Mouse (Mus musculus) myocyte (in vitro differentiated cells): ENCODE data around the gene Dock4. TPM values are rescaled to one million over a fixed set of nuclear protein-coding genes. Genes with fewer than 3 reads are reported as not detected.

Experiments
- H3K27me3 ChIP-seq: one replicate; pipeline ENCODE4 v1.6.1; 2011; ENCODE audit not compliant: control insufficient read depth, insufficient read depth, insufficient read length
- H3K36me3 ChIP-seq: one replicate; pipeline ENCODE4 v1.6.1; 2011; ENCODE audit not compliant: control insufficient read depth, insufficient read depth
- H3K4me2 ChIP-seq: one replicate; pipeline ENCODE4 v1.6.1; 2011; ENCODE audit warnings: low read depth, control low read depth
- H3K4me3 ChIP-seq: one replicate; pipeline ENCODE4 v1.5.1; 2011; ENCODE audit warnings: mild to moderate bottlenecking, control low read depth, moderate library complexity
- H3K79me2 ChIP-seq: one replicate; pipeline ENCODE4 v1.6.1; 2011; ENCODE audit not compliant: control insufficient read depth, insufficient read depth
- H3ac ChIP-seq: one replicate; pipeline ENCODE4 v1.6.1; 2011; ENCODE audit not compliant: control insufficient read depth, insufficient read length
- CEBPB ChIP-seq: IDR thresholded peaks from 2 replicates; pipeline ENCODE4 v1.6.1; 2011; ENCODE audit warnings: mild to moderate bottlenecking, moderate library complexity; ENCODE audit not compliant: poor library complexity, insufficient read depth, severe bottlenecking
- E2F4 ChIP-seq: IDR thresholded peaks from one replicate; pipeline ENCODE4 v1.6.1; 2011; ENCODE audit warnings: mild to moderate bottlenecking, control low read depth, moderate library complexity; ENCODE audit not compliant: insufficient read depth
- MAX ChIP-seq: IDR thresholded peaks from one replicate; pipeline ENCODE4 v1.6.1; 2011; ENCODE audit warnings: low read depth, mild to moderate bottlenecking, control low read depth
- MYOD1 ChIP-seq, 3 experiments: IDR thresholded peaks; one replicate each; pipeline ENCODE4 v1.6.1; 2011; ENCODE audit warnings: control low read depth in 2 of 3, low read depth in 2 of 3, mild to moderate bottlenecking in 2 of 3, moderate library complexity in 1 of 3; ENCODE audit not compliant: insufficient read length in 2 of 3, control insufficient read depth in 1 of 3
- MYOG ChIP-seq, 3 experiments: IDR thresholded peaks; one replicate each; pipeline ENCODE4 v1.6.1; 2011; ENCODE audit warnings: control low read depth in 2 of 3, low read depth in 2 of 3, mild to moderate bottlenecking in 2 of 3; ENCODE audit not compliant: insufficient read length in 2 of 3, control insufficient read depth in 1 of 3, insufficient read depth in 1 of 3
- POLR2A ChIP-seq: IDR thresholded peaks from one replicate; pipeline ENCODE4 v1.6.1; 2011; ENCODE audit warnings: low read depth, mild to moderate bottlenecking, control low read depth, moderate library complexity; ENCODE audit not compliant: insufficient read length
- POLR2AphosphoS2 ChIP-seq: IDR thresholded peaks from one replicate; pipeline ENCODE4 v1.6.1; 2011; ENCODE audit warnings: low read depth, control low read depth; ENCODE audit not compliant: insufficient read length
- REST ChIP-seq: IDR thresholded peaks from one replicate; pipeline ENCODE4 v1.6.1; 2011; ENCODE audit warnings: mild to moderate bottlenecking, control low read depth, moderate library complexity; ENCODE audit not compliant: insufficient read depth, insufficient read length
- SRF ChIP-seq: IDR thresholded peaks from one replicate; pipeline ENCODE4 v1.6.1; 2011; ENCODE audit warnings: low read depth; ENCODE audit not compliant: control insufficient read depth, insufficient read length
- TCF12 ChIP-seq: IDR thresholded peaks from one replicate; pipeline ENCODE4 v1.6.1; 2011; ENCODE audit warnings: mild to moderate bottlenecking, control low read depth; ENCODE audit not compliant: poor library complexity, insufficient read depth, severe bottlenecking
- TCF3 ChIP-seq: IDR thresholded peaks from one replicate; pipeline ENCODE4 v1.6.1; 2011; ENCODE audit warnings: low read depth, control low read depth; ENCODE audit not compliant: insufficient read length
- USF1 ChIP-seq: IDR thresholded peaks from one replicate; pipeline ENCODE4 v1.6.1; 2011; ENCODE audit warnings: low read depth, mild to moderate bottlenecking, control low read depth, moderate library complexity
- polyA plus RNA-seq: library from polyadenylated mRNA; unstranded; fragments of >200 nt; fragmentation: generic; extraction: Trizol; gene quantifications from one replicate; pipeline ENCODE4 v1.2.1, GENCODE M21; 2012; ENCODE audit warnings: missing spikeins

Gene Dock4
- polyA plus RNA-seq, 1 experiment = 0.73 TPM

- Histone ChIP-seq H3K4me2 (no peak overlapping the region), H3K27me3 (no peaks in the 10 kb centered on the region), H3K4me3 (no peak overlapping the region), H3K36me3 (no peaks in the 10 kb centered on the region), H3K79me2 (no peaks in the 10 kb centered on the region), H3ac (no peak overlapping the region)
- TF ChIP-seq SRF (no peak), MYOG (IDR thresholded peaks at IDR 0.05; ENCODE audit: control insufficient read depth in 1 of 3, insufficient read depth in 1 of 3, insufficient read length in 2 of 3, low read depth in 2 of 3) (no peak), POLR2AphosphoS2 (no peak), MYOD1 (IDR thresholded peaks at IDR 0.05; ENCODE audit: control insufficient read depth in 1 of 3, insufficient read length in 2 of 3, low read depth in 2 of 3) (no peak), REST (no peak), USF1 (no peak), TCF3 (no peak), E2F4 (no peak), CEBPB (no peak), TCF12 (no peak), POLR2A (no peak), MAX (no peak)
Observed at GRCm38 (mm10) chr12:40746081-40746480, 300.3 kb downstream of the Dock4 start.

- no peaks in the 10 kb centered on the region for H3K79me2 ChIP-seq
- H3ac ChIP-seq = no peak overlapping the region
- H3K4me2 ChIP-seq = no peak overlapping the region
- TF ChIP-seq POLR2A (no peak), MYOD1 (IDR thresholded peaks at IDR 0.05; ENCODE audit: control insufficient read depth in 1 of 3, insufficient read length in 2 of 3, low read depth in 2 of 3) (no peak), E2F4 (no peak), TCF3 (no peak), TCF12 (no peak), CEBPB (no peak), MAX (no peak), SRF (no peak)
- H3K27me3 ChIP-seq = no peaks in the 10 kb centered on the region
- no peaks in the 10 kb centered on the region for H3K36me3 ChIP-seq
- H3K4me3 ChIP-seq = no peak overlapping the region
Observed at GRCm38 (mm10) chr12:40759281-40759680, 313.5 kb downstream of the Dock4 start.

GRCm38 (mm10) chr12:40767258-40767816, 321.6 kb downstream of the Dock4 start:
- Histone ChIP-seq H3K27me3 (no peaks in the 10 kb centered on the region), H3K4me3 (no peak overlapping the region), H3K4me2 (no peak overlapping the region), H3K79me2 (no peaks in the 10 kb centered on the region), H3K36me3 (no peaks in the 10 kb centered on the region), H3ac (no peak overlapping the region)
- TF ChIP-seq POLR2A (no peak), MYOD1 (IDR thresholded peaks at IDR 0.05; ENCODE audit: control insufficient read depth in 1 of 3, insufficient read length in 2 of 3, low read depth in 2 of 3) (no peak), USF1 (no peak), E2F4 (no peak), REST (no peak), MAX (no peak), CEBPB (no peak), SRF (no peak), MYOG (IDR thresholded peaks at IDR 0.05; ENCODE audit: control insufficient read depth in 1 of 3, insufficient read depth in 1 of 3, insufficient read length in 2 of 3, low read depth in 2 of 3) (no peak), TCF3 (no peak), TCF12 (no peak), POLR2AphosphoS2 (no peak)

DNA sequence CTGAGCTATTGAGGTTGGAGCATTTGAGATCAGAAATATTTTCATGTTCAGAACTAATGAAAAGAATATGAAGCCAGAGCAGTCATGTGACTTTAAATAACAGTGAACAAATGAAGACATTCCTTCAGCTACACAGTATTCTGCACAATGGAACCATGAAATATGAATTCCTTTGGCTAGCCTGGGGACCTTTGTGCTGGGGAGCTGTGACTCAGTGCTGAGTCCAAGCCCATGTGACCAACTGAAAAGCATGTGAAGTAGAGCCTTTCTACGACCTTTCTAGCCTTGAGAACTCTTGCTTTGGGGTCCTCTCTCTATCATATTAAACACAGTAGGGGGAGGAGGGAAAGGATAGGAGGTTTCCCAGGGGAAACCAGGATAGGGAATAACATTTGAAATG, 327.3 kb downstream of the Dock4 start:
- Histone ChIP-seq H3K36me3 (no peaks in the 10 kb centered on the region), H3K27me3 (no peaks in the 10 kb centered on the region), H3ac (no peak overlapping the region), H3K4me3 (no peak overlapping the region), H3K4me2 (no peak overlapping the region), H3K79me2 (no peaks in the 10 kb centered on the region)
- TF ChIP-seq REST = no peak
- no peak for TF ChIP-seq TCF12
- TF ChIP-seq SRF = no peak
- no peak for TF ChIP-seq MAX
- no peak for TF ChIP-seq TCF3
- no peak for TF ChIP-seq E2F4
- no peak for TF ChIP-seq CEBPB
- TF ChIP-seq POLR2A = no peak
- no peak for TF ChIP-seq MYOG (IDR thresholded peaks at IDR 0.05; ENCODE audit: control insufficient read depth in 1 of 3, insufficient read depth in 1 of 3, insufficient read length in 2 of 3, low read depth in 2 of 3)
- TF ChIP-seq POLR2AphosphoS2 = no peak
- TF ChIP-seq MYOD1 (IDR thresholded peaks at IDR 0.05; ENCODE audit: control insufficient read depth in 1 of 3, insufficient read length in 2 of 3, low read depth in 2 of 3) = no peak
- no peak for TF ChIP-seq USF1

GRCm38 (mm10) chr12:40781554-40781953, 335.8 kb downstream of the Dock4 start:
- no peaks in the 10 kb centered on the region for H3K79me2 ChIP-seq
- no peak overlapping the region for H3K4me3 ChIP-seq
- H3K4me2 ChIP-seq = no peak overlapping the region
- no peak overlapping the region for H3ac ChIP-seq
- TF ChIP-seq TCF12 (no peak), TCF3 (no peak), MAX (no peak), MYOG (IDR thresholded peaks at IDR 0.05; ENCODE audit: control insufficient read depth in 1 of 3, insufficient read depth in 1 of 3, insufficient read length in 2 of 3, low read depth in 2 of 3) (no peak), POLR2A (no peak), MYOD1 (IDR thresholded peaks at IDR 0.05; ENCODE audit: control insufficient read depth in 1 of 3, insufficient read length in 2 of 3, low read depth in 2 of 3) (no peak), E2F4 (no peak)
- H3K27me3 ChIP-seq = no peaks in the 10 kb centered on the region
- H3K36me3 ChIP-seq = no peaks in the 10 kb centered on the region
